Mouse (Mus musculus): Measurements from ENCODE around the gene Atp1b1.

The Atp1b1 gene

DNA sequence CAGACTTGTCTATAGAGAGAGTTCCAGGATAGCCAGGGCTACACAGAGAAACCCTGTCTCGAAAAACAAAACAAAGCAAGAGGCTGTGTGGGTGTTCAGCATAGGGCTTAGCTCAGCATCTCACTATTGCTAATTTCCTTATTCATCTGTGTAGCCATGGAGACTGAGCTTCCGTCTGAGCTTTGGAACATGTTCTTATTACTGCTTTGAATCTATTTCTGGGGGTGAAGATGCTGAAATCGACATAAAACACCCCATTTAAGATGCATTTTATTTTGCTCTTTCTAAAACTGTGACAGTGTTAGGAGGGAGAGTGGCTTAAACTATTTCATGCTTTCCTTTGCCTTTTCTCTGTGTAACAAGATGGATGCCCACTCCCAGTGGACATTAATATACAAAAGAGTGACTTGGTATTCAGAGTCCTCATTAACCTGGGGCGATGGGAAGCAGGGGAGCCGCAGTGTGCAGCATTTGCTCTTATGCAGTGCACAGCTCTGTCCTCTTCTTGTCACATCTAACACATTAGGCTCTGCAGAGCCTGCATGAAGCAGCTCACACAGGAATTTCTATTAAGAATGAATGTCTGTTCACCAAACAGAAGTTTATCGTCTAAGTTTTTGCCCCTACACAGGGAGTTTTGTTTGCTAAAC is 62.9 kb downstream of the Atp1b1 start:
- no peak for DNase-seq (ENCODE audit: low read depth, low spot score)

DNA sequence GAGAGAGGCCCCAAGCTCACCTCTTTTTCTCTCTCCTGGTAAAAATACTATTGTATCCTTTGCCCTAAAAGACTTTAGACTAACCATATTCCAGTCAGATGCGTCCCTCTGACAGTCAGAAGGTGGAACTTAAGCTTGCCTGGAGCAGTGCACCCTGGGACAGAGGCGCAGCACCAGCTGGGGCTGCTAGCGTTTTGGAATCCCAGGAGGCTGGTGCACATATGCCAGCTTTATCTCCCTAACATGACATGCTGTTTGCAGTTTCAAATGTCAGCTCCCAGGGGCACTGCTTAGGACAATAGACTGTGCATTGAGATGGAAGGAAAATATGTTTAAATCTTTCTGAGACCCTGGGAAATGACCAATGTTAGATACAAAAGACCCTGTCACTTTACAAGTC is 66.0 kb downstream of the Atp1b1 start:
- DNase-seq (ENCODE audit: low read depth, low spot score): no peak

DNA sequence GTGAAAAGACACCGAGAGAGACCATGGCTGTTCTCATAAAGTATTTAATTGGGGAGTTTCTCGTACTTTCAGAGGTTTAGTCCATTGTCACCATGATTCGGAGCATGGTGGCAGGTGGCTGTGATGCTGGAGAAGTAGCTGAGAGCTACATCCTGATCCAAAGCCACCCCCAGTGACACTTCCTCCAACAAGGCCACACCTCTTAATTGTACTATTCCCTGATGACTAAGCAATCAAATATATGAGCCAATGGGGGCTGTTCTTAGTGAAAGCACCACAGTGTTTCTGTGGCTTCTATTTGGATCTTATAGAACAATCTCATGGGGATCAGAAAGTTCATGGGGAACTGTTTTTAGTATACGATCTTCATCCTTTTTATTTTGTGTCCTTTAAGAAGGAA is 68.4 kb downstream of the Atp1b1 start:
- no peak for DNase-seq (ENCODE audit: low read depth, low spot score)
